Mouse (Mus musculus) kidney, postnatal 14 days (tissue): Measurements from ENCODE around the gene Ankrd54.
A peak's percentile ranks its signal among the peaks of the same experiment; 100 is the strongest.

ENCODE experiments used
- DNase-seq: peaks from one replicate; pipeline ENCODE4 v3.0.0; 2022; ENCODE audit warnings: mixed read lengths

Gene Ankrd54

DNA sequence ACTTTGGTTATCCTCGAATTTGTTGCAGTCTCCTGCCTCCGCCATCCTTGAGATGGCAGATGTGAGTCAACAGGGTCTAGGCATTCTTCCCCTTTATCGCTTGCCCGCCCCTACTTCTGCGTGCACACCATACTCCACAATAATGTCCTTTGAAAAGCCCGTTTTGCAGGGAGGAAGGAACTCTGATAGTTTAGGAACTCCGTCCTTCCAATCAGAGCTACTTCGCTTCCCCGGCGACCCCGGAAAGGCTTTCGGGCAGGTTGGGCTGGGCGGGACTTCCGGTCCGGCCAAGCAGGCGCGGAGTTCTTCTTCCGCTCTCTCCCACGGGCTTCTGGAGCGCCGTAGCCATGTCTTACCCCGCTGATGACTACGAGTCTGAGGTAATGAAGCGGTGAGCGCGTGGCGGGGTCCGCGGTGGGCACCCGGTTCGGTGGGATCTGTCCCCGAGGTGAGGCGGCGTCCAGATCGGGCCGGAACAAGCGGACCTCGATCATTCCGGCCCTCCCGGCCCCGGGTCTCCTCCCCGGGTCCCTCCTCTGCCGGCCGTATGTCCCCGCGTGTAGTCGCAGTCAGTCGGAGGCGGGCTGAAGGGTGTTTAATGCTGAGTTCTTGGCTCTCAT lies 12.3 kb upstream of the Ankrd54 start, which contains the start of gene Eif3l:
TSS of gene Eif3l (plus strand) at position 267 of the 620 bp plus-strand sequence.
- peak; percentile 93 for DNase-seq

GRCm38 (mm10) chr15:79074446-79074845 lies 11.8 kb upstream of the Ankrd54 start:
- DNase-seq: no peak

DNA sequence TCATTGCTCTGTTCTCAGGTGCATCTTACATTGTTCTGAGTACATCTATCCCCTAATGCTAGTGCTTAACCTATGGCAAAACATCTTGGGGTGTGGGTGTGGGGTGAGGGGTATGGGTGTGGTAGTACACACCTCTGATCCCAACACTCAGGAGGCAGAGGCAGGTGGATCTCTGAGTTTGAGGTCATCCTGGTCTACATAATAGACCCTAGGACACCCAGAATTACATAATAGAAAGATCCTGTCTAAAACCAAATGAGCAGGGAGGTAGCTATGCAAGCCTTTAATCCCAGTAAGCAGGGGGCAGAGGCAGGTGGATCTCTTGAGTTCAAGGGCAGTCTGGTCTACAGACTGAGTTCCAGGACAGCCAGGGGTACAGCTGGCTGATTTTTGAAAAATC lies 11.1 kb upstream of the Ankrd54 start:
- no peak for DNase-seq

DNA sequence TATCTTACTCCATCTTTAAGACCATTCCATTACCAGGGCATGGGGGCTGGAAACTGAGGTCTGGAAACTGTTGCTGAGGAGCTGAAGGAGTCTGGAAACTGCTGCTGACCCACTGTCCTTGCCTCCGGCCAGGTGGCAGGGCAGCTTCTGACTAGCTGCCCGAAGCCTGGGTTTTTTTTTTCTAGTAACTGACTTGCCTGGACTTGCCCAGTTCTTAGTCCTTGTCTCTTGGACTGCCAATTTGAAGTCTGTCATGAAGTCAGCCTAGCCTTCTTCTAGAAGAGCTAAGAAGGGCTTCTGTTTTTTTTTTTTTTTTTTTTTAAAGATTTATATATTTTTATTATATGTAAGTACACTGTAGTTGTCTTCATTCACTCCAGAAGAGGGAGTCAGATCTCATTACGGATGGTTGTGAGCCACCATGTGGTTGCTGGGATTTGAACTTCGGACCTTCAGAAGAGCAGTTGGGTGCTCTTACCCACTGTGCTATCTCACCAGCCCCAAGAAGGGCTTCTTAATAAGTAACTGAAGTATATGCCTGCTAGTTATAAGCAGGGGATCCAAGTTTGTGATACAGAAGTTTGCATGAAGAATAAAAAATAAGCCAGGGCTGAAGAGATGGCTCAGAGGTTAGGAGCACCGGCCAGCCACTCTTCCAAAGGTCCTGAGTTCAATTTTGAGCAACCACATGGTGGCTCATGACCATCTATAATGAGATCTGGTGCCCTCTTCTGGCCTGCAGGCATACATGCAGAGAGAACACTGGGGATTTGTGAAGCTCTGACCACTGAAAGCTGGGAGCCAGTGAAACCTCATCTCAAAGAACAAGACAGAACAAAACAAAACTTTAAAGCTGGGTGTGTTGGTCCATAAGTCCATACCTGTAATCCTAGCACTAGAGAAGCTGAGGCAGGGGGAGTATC lies 8.7 kb upstream of the Ankrd54 start:
- DNase-seq: peak; percentile 59

- DNase-seq: no peak
Measured at GRCm38 (mm10) chr15:79068416-79068815, 5.7 kb upstream of the Ankrd54 start.

DNA sequence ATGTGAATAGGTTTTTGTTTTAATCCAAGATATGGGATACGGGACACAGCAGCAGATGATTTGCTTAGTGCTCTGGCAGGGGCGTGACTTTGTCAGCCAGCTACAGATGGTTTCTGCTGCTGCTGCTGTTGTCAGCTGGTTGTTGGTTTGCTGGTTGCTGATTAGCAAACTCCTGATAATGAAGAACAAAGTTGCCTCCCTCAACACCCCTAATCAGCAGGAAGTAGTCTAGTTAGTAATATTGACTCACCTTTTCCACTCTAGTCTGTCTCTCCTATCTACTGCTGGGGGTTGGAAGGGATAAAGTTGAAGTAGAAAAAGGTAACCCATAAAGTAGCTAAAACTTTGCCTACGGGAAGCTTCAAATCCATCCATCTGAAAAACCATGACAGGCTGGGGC lies 4.9 kb upstream of the Ankrd54 start:
- no peak for DNase-seq

DNA sequence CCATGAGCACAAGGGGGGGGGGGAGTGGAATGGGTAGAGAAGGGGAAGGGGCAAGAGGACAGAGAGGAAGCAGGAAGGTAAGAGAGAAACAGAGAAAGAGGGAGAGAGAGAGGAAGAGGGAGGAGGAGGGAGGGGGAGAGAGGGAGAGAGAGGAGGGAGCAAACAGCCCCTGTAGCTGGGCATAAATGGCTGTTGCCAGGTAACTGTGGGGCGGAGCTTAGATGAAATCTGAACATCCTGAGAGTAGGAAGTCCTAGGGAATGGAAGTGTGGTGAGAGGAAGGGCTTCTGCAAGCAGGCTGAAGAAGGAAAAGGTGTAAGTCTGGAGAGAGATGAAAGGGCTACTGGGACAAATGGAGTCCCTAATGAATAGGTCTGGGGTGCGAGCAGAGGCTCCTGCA lies 3.6 kb upstream of the Ankrd54 start:
- DNase-seq: peak; percentile 37

DNA sequence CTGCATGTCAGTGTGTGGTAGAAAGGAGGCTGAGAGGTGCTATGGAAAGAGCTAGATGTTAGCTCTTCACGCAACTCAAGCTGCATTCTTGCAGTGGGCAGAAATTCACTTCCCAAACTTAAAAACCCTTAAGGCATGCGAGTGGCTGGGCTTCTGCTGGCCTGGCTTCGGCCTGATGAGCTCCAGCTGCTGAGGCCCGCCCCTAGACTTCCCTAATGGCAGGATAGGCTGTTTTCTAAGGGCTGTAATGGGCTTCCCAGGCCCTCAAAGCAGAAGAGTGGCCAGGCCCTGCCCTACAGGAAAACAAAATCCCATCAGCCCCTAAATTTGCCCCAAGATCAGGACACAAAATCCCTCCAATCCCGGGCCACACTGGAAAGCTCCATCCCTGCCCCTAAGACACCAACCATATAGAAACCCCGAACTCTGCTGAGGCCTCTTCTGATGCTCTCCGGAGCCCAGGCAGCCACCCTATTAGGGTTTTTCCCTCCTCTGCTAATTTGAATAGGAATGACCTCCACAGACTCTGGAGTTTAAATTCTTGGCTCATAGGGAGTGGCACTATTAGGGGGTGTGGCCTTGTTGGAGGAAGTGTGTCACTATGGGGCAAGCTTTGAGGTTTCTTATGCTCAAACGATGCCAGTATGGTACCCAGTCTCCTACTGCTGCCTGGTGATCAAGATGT lies 2.5 kb upstream of the Ankrd54 start:
- DNase-seq: peak; percentile 50

- DNase-seq: peak; percentile 29
Measured at GRCm38 (mm10) chr15:79063160-79063740, 557 bp upstream of the Ankrd54 start.

DNA sequence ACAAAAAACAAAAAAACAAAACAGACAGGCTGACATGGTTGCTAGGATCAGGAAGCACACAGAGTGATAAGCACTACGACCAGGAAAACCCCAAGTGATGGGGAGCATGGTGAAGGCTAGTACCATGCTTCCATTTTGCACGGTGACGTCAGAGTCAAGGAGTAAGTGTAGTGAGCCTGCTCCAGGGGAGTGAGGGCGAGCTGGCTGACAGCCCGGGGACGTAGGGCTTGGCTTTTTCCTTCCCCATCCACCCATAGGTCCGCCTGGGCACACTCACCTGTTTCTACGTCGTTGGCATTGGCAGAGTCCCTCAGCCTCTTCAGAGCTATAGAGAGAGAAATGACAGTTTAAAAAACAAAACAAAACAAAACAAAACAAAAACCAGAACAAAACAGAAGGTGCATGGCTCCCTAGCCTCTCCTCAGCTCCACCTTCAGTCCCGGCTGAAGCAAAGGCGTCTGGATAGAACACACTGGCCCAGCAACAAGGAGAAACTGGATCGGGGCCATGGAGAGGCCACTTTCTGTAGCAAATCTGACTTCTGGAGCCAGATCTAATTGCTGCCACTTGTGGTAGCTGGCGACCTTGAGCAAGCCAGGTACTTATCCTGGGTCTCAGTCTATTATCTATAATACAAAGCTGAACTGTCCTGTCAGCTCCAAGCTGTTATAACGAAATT lies 1.7 kb downstream of the Ankrd54 start:
- no peak for DNase-seq

GRCm38 (mm10) chr15:79057850-79058249 lies 4.8 kb downstream of the Ankrd54 start:
- DNase-seq: no peak

- no peak for DNase-seq
Measured at GRCm38 (mm10) chr15:79056601-79057000, 6.1 kb downstream of the Ankrd54 start.

DNA sequence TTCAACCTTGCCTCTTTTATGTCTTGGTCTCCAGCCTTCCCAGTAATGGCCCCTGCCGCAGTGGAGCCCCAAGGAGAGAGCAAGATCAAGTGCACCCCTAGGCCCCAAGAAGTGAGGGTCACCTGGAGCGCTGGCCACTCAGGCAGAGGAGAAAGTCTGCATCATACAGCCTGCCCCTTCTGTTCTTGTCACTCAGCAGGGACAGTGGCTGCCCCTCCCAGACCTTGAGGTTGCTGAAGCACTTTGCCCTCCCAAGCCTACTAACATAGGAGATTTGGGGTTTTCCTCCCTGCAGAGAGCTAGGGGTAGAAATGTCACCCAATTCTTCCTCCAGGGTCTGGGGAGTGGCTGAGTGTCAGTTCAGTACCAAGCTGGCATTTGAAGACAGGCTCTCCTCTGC lies 10.3 kb downstream of the Ankrd54 start:
- DNase-seq: no peak

- DNase-seq: peak; percentile 86
Measured at GRCm38 (mm10) chr15:79051461-79052360, 11.0 kb downstream of the Ankrd54 start.

- DNase-seq: no peak
Measured at GRCm38 (mm10) chr15:79050964-79051363, 11.7 kb downstream of the Ankrd54 start.

DNA sequence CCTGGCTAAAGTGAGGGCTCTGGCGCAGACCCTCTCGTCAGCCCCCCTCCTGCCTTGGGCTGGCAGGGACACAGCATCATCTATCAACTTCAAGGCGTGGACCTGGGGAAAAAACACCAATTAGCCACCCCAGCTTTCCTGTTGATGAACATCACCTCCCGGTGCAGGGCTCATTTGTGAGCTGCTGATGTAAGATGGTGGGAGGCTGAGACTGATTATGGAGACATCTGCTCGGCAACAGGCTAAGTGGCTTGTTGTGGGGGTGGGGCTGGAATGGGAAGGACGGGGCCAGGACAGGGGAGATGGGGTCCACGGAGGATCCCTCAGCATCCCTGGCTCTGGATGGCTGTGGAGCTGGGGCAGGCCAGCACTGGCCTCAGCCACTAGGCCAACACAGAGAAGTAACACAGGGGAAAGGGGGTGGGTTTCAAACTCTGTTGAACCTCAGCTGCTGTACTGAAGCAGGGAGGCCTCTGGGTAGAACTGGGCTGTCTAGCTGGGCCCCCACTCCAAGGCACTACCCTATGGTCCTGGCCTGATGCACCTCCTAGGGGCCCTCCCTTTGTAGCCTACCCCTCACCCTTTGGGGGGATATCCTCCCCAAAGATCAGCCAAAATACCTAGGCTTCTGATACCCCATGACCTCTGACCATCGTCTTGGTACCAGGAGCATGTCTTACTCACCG lies 12.4 kb downstream of the Ankrd54 start:
- no peak for DNase-seq

DNA sequence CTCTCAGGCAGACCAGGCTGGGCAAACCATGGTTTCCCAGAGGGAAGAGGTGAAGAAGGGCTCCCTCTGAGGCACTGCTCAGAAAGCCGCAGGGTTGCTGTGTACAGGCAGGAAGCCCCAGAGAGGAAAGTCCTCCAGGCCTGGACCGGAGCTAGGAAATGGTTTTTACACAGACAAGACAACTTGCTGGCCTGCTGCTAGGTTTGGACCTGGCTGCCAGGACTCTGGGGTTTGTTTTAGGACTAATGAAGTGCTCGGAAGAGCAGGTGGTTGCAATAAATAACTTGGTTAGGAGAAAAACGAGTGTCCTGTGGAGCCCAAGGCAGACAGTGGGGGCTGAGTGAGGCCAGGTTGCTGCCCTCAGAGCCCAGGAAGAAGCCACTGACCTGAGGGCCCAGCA lies 14.5 kb downstream of the Ankrd54 start:
- DNase-seq: no peak

- DNase-seq: no peak
Measured at GRCm38 (mm10) chr15:79044837-79045236, 17.9 kb downstream of the Ankrd54 start.

DNA sequence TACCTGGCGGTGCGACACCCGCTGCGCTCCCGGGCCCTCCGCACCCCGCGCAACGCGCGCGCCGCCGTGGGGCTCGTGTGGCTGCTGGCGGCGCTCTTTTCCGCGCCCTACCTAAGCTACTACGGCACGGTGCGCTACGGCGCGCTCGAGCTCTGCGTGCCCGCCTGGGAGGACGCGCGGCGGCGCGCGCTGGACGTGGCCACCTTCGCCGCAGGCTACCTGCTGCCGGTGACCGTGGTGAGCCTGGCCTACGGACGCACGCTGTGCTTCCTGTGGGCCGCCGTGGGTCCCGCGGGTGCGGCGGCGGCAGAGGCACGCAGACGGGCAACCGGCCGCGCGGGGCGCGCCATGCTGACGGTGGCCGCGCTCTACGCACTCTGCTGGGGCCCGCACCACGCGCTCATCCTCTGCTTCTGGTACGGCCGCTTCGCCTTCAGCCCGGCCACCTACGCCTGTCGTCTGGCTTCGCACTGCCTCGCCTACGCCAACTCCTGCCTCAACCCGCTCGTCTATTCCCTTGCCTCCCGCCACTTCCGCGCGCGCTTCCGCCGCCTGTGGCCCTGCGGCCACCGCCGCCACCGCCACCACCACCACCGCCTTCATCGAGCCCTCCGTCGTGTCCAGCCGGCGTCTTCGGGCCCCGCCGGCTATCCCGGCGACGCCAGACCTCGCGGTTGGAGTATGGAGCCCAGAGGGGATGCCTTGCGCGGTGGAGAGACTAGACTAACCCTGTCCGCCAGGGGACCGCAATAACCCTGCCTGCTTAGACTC lies 19.8 kb downstream of the Ankrd54 start:
- DNase-seq: peak; percentile 40

GRCm38 (mm10) chr15:79041585-79041984 lies 21.1 kb downstream of the Ankrd54 start, which contains the start of gene Galr3:
TSS of gene Galr3 (plus strand) at chr15:79041885.
- no peak for DNase-seq
